Mouse (Mus musculus) hindlimb bud, embryonic 11.5 days (tissue): ENCODE results near the gene 4931429L15Rik.

Source experiments
- DNase-seq: peaks from one replicate; pipeline ENCODE4 v3.0.0-alpha.2; 2012; ENCODE audit warnings: low read depth, low spot score; ENCODE audit errors: extremely low spot score

Gene 4931429L15Rik

DNA sequence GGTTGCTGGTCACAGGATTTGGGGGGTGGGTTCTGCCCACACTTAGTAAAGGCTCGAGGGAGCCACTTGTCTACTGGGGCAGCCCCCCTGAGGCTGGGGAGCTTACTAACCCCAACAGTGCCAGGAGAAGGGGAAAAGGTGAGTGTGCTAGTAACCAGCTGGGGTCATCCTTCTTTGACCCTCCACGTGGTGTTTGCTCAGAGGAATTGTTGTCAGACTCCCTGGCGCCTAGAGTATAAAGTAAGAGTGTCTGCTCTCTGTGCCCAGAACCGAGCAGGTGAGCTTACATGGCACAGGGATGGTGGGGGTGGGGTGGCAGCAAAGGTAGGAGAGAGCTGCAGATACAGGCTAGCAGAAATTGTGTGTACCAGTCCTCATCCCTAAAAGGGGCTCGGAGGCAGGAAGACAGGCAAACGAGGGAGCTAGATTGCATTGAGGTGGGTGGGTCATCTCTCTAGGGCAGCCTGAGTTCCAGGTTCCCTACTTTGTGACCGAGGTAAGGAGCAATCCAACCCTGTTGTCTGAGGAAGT lies 51.4 kb downstream of the 4931429L15Rik start, which contains the start of gene Apoa5:
Apoa5 (plus strand) TSS at position 291 of the 531 bp plus-strand sequence.
- no peak for DNase-seq

DNA sequence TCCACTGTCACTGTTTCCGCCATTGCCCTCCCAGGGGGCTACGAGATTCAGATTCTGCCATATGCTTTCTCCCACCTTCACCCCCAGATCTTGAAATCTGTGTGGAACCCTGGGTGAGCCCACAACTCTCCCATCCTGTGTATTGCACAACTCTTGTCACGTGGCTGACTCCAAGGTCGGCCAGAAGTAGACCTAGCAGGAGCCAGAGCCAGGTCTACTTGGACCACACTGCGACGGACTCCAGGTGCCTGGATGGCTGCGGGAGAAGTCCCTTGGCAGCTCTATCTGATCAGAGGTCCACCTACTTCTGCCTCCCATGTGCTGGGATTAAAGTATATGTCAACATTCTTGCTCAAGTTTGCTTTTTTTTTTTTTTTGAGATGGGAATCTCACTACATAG lies 58.7 kb downstream of the 4931429L15Rik start:
- DNase-seq: no peak

DNA sequence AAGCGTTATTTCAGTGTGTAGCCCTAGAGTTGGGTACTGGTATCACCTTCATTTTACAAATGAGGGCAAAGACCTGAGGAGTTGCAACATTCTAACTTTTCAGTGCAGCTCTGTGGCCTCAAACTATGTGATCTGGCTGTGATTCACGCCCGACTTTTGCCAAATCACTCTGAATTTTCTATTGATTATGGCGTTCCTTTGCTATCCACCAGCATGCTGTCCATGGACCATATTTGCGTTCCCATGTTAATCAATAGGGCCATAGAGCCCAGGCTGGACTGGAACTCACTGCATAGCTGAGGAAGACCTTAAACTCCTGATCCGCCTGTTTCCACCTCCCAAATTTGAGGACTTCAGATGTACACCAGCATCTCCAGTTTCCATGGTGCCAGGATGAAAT lies 60.7 kb downstream of the 4931429L15Rik start:
- DNase-seq: no peak

DNA sequence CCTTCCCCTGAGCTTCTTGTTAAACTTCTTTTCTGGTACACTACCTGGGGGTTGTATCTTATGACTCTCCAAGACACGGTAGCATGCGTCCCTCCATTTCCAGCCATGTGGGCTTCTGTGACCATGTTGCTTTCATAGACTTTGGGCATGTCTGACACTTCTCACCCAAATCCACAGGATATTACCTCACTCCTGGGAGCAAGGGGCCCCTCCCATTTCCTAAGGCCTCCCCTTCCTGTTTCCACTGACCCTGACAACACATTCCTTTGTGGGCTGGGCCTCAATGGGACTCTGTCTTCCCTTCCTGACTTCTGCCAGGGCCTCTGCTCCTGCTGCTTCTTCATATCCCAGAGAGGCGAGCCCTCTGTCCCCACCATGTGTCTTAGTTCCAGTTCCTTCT lies 62.2 kb downstream of the 4931429L15Rik start:
- DNase-seq: no peak

DNA sequence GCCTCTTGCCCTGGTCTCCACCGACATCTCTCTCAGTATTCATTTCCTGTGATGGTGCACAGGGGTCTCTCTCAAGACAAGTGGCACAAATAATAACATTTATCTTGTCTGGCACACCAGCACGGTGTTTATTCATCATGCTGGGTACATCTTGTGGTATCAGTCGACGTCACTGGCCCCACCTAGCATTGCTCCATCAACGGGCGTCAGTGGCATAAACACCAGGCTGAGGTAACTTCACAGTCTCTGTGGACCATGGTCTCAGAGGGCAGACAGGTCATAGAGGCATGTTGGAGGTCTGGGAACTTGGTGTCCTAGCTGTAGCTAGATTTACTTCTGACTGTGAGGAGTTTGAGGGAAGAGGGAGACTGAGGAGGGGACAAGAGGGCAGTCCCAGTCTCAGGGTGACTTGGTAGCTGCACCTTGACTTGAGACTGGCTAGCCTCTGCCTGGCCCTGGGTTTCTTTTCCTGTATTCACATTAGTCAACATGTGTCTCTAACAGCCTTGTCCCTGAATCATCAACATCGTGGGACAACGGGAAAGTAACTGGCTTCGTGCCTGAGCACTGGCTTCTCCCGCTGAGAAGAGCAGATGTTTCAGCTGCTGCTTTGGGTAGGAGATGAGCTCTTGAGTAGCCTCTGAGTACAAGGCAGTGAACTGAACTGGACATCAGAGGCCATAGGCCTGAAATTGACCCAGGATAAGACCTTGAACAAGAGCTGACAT lies 63.0 kb downstream of the 4931429L15Rik start:
- DNase-seq: no peak

DNA sequence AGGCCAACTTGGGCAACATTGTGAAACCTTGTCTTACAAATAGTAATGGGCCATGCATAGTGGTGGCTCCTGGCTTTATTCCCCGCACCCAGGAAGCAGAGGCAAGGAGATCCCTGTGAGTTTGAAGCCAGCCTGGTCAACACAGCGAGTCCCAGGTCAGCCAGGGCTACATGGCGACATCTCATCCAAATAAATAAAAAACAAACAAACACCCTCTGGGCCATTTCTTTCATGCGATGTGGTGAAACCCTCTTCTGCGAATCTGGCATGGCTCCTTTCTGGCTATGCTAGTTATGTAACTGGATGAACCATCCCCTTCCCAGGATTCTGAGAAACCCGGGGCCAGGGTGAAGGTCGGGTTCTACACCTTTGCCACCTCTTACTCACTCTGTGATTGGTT lies 63.6 kb downstream of the 4931429L15Rik start:
- no peak for DNase-seq
